Mouse (Mus musculus): Measurements from ENCODE around the gene Dyrk3.

- TF ChIP-seq POLR2A (IDR thresholded peaks at IDR 0.05; ENCODE audit: low read depth, low read length) (no peak), CTCF (IDR thresholded peaks at IDR 0.05; ENCODE audit: extremely low read depth, insufficient read length, insufficient replicate concordance, low read depth, low read length) (no peak)
These were observed 11.4 kb upstream of the Dyrk3 start for GRCm38 (mm10) chr1:131149496-131149895.
